Mouse (Mus musculus): ENCODE data around the gene Zfp36l1.
A peak's percentile ranks its signal among the peaks of the same experiment; 100 is the strongest.

Gene Zfp36l1

DNA sequence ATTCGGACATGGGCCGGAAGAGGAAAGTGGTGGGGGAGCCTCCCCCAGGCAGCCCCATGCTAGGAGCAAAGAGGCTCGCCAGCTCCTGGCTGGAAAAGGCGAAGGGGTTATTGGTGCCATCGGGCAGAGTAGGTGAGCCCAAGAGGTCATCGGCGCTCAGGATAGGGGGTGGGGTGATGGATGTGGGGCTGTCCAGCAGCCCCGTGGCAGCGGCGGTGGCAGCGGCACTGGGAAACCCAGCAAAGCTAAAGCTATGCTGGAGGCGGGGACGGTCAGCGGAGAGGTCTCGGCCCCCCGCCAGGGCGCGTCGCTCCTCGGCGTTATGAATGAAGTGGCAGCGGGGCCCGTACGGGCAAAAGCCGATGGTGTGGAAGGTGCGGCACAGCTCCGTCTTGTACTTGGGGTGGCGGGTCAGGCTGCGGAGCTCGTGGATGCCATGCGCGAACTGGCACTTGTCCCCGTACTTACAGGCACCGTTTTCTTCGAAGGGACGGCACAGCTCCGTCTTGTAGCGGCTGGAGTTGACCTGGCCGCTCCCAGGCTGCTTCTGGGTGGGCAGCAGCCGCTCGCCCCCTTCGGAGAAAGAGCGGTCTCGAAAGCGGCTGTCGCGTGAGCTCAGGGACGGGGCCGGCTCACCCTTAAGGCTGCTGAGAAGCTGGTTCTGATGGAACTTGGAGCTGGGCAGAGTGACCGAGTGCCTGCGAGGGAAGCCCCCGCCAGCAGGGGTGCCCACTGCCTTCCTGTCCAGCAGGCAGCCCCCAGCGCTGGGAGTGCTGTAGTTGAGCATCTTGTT is 2.9 kb downstream of the Zfp36l1 start:
- no peak for DNase-seq (ENCODE audit: low spot score)

DNA sequence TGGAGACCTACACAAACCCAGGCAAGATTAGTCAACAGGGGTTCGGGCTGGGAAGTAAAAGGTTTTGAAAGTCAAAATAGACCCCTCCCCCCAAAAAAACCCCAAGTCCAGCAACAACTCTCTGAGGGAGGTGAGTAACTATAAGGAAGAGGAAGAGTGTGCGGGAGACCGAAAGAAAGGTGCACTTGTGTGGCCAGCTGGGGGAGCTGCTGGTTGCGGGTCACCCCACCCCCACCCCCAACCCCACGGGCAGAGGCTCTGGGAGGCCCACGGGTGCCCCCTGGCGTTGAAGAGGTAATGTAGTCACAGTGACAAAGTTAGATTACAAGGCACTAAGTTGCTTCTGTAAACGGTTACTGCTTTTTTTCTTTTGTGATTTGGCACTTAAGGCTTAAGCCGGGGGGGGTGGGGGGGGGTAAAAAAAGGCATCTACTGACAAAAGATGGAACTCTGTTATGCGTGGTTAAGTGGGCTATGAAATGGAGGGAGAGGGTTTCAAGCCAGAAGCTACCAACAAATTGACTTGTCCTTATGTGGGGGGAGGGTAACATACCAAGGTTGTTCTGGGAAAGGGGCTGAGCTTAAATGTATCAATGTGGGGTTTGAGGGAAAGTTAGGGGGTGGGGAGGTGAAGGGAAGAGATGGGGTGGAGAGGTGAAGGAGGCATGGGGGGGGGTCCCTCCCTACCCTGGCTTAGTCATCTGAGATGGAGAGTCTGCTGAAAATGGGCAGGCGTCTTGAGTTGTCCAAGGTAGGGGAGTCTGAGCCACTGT is 3.7 kb downstream of the Zfp36l1 start:
- peak; percentile 77 for DNase-seq (ENCODE audit: low spot score)

DNA sequence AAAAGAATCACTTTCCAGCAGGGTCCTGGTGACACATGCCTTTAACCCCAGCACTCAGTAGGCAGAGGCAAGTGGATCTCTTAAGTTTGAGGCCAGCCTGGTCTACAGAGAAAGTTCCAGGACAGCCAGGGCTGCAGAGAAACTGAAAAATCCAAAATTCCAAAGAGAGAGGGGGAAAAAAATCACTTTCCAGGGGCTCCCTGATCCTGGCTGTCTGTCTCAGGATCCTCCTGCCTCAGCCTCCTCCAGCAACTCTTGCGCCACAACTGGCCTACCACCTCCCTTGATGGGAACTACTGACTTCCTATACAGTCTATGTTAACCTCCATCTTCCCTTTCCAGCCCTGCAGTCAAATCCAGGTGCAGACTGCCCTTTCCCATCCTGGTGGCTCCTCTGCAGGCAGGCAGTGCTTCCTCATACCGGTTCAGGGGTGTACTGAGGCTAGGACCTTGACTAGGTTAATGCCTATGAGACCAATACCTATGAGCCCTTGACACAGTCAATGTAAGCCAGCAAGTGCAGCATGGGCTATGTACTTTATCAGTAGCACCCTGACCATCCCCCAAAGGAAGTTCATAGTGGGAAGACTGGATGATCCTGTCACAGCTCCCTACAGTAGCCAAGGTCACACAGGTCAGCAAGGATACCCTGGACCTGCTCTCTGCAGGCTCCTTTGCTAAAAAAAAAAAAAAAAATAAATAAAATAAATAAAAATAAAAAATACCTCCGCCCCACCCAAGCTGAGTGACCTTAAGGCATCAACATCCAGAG is 5.7 kb downstream of the Zfp36l1 start:
- DNase-seq (ENCODE audit: low spot score), result no peak

DNA sequence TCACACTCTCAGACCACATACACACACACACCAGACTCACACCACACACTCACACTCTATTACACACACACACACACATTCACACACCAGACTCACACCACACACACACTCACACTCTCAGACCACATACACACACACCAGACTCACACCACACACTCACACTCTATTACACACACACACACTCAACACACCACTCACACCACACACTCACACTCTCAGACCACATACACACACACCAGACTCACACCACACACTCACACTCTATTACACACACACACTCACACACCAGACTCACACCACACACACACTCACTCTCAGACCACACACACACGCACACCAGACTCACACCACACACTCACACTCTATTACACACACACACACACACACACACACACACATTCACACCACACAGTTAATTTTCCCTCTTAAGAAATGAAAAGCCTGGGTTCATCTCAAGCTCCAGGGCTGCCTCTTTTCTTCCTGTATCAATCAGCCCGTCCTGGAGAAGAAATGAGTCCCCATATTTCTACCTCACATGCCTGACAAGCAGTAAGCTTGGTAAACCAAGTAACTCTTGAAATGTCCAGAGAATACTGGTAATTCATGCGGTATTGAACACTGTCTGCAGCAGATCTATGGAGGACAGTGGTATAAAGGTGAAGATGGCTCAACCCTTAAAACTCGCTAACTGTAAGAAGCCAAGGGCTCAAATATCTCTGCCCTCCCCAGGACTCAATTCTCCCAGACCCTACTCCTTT is 6.5 kb downstream of the Zfp36l1 start:
- no peak for DNase-seq (ENCODE audit: low spot score)

GRCm38 (mm10) chr12:80103521-80103973 is 9.3 kb downstream of the Zfp36l1 start:
- peak; percentile 96 for DNase-seq (ENCODE audit: low spot score)

DNA sequence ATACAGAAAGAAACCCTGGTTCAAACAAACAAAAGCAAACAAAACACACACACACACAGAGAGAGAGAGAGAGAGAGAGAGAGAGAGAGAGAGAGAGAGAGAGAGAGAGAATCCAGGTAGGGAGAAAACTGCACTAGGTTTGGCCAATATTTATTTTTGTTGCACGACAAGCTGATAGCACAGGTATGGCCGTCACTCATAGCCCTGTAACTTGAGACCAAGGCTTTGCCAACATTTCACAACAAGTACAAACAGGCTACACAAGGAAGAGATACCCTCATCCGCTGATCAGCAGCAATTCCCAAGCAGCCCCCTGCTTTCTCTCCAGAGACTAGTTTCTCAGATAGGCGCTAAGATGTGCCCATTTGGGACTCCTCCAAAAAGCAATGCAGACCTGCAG is 9.7 kb downstream of the Zfp36l1 start:
- no peak for DNase-seq (ENCODE audit: low spot score)

GRCm38 (mm10) chr12:80098825-80099224 is 14.0 kb downstream of the Zfp36l1 start:
- DNase-seq (ENCODE audit: low spot score), result no peak

DNA sequence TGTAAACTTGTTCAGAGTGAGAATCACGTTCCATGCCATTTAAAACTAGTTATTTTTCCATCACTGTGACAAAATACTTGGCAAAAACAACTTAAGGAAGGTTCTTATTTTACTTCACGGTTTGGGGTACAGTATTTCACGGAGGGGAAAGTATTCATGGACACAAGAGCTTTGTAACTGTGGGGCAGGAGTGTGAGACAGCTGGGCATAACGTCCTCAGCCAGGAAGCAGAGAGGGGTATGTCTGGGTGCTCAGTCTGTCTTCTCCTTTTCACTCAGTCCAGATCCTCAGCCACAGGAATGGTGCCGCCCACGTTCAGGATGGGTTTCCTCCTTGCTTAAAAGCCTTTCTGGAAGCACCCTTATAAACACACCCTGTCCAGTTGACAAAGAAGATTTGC is 16.1 kb downstream of the Zfp36l1 start:
- no peak for DNase-seq (ENCODE audit: low spot score)

DNA sequence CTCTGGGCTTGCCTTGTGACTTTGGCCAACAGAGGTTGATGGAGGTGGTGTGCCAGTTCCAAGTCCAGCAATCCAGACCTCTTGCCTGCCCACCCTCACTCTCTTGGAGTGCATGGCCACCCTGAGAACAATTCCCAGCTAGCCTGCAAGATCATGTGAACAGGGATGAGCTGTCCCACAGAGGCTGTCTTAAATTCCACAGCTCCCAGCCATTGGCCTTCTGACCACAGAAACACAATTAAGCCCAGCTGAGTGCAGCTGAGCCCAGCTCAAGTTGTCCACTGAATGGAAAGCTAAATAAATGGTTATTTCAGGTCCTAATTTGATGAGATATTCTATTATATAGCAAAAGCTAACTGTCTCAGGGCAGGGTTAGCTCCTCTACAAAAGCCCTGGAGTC is 20.0 kb downstream of the Zfp36l1 start:
- DNase-seq (ENCODE audit: low spot score), result no peak

- peak; percentile 30 for DNase-seq (ENCODE audit: low spot score)
Measured at GRCm38 (mm10) chr12:80091080-80091479, 21.7 kb downstream of the Zfp36l1 start.

- no peak for DNase-seq (ENCODE audit: low spot score)
Measured at GRCm38 (mm10) chr12:80090529-80090928, 22.3 kb downstream of the Zfp36l1 start.

- DNase-seq (ENCODE audit: low spot score), result no peak
Measured at GRCm38 (mm10) chr12:80088143-80088542, 24.7 kb downstream of the Zfp36l1 start.

DNA sequence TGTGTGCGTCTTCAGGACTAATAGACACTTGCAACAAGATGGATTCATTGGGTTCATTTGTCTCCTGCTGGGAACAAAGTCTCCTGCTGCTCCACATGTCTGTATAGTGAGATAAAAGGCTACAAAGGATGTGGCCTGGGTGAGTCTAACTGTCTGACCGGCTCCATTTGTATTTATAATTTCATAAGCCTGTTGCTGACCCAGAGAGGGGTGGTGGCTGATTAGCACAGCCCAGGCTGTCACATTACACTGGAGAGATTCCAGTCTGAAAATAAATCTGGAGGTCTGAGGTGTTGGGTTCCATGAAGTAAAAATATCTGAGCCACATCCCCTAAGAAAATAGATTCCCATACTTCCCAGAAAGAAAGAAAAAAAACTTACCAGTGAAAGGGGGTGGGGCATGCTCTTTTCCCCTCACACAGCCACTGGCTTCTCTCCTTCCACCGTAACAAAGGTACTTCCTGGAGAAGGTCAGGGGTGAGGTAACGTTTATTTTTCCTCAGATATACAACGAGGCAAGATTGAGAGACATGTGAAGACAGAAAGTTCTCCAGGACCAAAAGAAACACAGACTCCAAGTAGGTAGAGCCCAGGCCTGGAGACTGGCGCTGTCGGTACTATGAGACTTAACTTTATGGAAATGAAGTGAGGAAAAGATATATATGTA is 28.2 kb downstream of the Zfp36l1 start:
- peak; percentile 56 for DNase-seq (ENCODE audit: low spot score)

- DNase-seq (ENCODE audit: low spot score), result peak; percentile 92
Measured at GRCm38 (mm10) chr12:80083937-80084336, 28.9 kb downstream of the Zfp36l1 start.

- DNase-seq (ENCODE audit: low spot score), result no peak
Measured at GRCm38 (mm10) chr12:80083133-80083821, 29.5 kb downstream of the Zfp36l1 start.

- no peak for DNase-seq (ENCODE audit: low spot score)
Measured at GRCm38 (mm10) chr12:80082730-80083129, 30.1 kb downstream of the Zfp36l1 start.

- DNase-seq (ENCODE audit: low spot score), result no peak
Measured at GRCm38 (mm10) chr12:80081440-80081839, 31.4 kb downstream of the Zfp36l1 start.

- DNase-seq (ENCODE audit: low spot score), result peak; percentile 86
Measured at GRCm38 (mm10) chr12:80079937-80080336, 32.9 kb downstream of the Zfp36l1 start.

- DNase-seq (ENCODE audit: low spot score), result no peak
Measured at GRCm38 (mm10) chr12:80074331-80074730, 38.5 kb downstream of the Zfp36l1 start.

DNA sequence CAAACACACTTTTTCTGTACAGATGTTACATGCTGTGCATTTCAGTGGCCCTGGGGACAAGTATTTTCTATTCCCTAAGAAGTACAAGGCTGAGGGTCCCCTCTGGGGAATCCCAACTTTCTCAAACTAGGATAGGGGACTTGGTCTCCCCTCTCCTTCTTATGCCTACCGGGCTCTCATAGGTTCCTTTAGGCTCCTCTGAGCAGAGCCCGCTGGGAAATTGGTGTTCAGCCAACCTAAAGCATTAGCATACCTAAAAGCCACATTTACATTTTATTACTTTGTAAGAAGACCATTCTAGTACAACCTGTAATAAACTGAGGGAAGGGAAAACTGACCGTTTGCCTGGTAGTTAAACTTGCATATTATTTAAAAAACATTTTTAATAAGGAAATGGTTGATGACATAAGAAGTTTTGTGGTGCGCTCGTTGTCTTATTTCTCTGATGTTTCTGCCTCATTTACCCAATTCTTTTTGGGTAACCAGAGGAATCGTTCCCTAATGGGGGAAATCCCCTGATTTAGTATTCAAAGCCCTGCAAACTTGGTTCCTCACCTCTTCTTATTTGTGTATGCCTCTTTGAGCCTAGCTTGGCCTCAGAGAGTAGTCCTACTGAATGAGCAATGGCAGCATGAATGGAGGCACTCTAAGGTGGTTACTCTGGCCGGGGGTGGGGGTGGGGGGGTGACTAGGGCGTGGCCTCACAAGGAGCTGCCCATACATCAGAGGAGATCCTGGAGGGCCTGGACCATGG is 42.1 kb downstream of the Zfp36l1 start:
- no peak for DNase-seq (ENCODE audit: low spot score)

All from yolk sac, embryonic 10.5 days (tissue).